Mouse (Mus musculus): ENCODE results near the gene Osgep. TPM values are rescaled to one million over a fixed set of nuclear protein-coding genes. Genes with fewer than 3 reads are reported as not detected.
"Not testable (repeated sequence)": the region's sequence is repeated elsewhere in the genome, so short reads cannot be mapped to it uniquely, and the experiment has no call there.

The Osgep gene
- polyA plus RNA-seq, 1 experiment = 54.6 TPM

DNA sequence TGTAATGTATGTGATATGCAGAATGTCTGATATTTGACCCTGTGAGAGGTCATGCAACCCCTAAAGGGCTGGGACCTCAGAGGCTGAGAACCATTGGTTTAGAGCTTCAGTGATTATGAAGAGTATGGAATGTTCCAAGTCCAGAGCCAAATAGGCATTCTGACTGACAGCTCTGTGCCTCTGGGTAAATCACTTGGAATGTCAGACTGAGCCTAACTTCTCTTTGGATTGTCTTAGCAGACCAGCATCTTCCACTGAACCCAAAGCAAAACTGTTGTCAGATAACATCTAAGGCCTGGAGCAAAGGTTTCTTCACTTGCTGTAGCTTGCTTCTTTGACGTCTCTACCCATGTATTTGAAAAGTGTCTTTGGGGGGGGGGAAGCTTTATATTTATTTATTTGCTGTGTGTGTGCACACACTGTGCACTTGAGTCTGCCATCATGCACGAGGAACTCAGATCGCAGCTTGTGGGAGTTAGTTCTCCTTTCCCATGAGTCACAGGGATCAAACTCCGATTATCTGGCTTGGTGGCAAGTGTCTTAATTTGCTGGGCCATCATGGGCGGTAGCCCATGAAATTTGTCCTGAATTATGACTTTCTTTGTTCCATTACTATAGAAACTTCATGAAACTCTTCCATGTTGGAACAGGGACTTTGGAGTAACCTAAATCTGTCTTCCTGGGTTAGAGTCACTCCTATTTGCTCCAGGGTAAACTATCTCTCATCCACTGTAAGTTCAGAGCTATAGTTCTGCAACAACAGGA lies 43.7 kb upstream of the Osgep start:
- no peak overlapping the region for H3K4me3 ChIP-seq (ENCODE audit: insufficient read depth, low read depth, low read length)
- no peak for DNase-seq
- H3K36me3 ChIP-seq (ENCODE audit: control insufficient read depth, insufficient read depth, low read length) = no peaks in the 10 kb centered on the region
- H3K27me3 ChIP-seq (replicated peaks; ENCODE audit: control insufficient read depth, insufficient read depth, low read length) = no peaks in the 10 kb centered on the region
- 59% methylated on average over 5 of the region's 5 CpGs for WGBS
- H3K27ac ChIP-seq (ENCODE audit: insufficient read depth, low read depth, low read length) = no peak overlapping the region
- H3K4me1 ChIP-seq (ENCODE audit: control insufficient read depth, insufficient read depth, low read length) = 0 out of 2 replicates have a peak, but pooled peaks cover 2% of the 10 kb centered on the region
- no peak for TF ChIP-seq POLR2A (IDR thresholded peaks at IDR 0.05; ENCODE audit: low read depth, low read length)
- no peak for TF ChIP-seq CTCF (conservative IDR thresholded peaks at IDR 0.05; ENCODE audit: insufficient read depth, insufficient read length, low read depth, low read length)

- WGBS = 95% methylated on average over 5 of the region's 5 CpGs
These were observed 33.7 kb upstream of the Osgep start for GRCm38 (mm10) chr14:50958289-50958995.

DNA sequence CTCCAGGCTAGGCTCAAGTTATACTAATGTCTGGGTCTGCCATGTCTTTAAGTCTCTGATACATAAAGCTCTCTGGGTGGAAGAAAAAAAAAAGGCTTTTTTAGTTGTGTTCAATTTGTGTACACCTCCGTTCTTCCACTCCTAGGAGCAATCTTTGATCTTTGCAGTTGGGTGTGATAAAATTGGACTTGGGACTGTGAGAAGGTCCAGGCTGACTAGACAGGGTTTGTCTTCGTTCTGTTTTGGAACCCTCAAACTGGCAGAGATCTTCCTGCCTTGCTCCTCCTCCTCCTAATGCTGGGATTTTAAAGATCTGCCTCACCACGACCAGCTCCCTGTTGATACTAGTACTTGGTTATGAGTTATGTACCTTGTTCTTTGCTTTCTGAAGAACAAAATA lies 32.5 kb upstream of the Osgep start:
- DNase-seq = peak; percentile 67
- not testable (repeated sequence) for H3K4me3 ChIP-seq (ENCODE audit: insufficient read depth, low read depth, low read length); H3K27ac ChIP-seq (ENCODE audit: insufficient read depth, low read depth, low read length); H3K36me3 ChIP-seq (ENCODE audit: control insufficient read depth, insufficient read depth, low read length); H3K27me3 ChIP-seq (replicated peaks; ENCODE audit: control insufficient read depth, insufficient read depth, low read length); H3K4me1 ChIP-seq (ENCODE audit: control insufficient read depth, insufficient read depth, low read length)
- WGBS = 51% methylated on average over 3 of the region's 3 CpGs

More at GRCm38 (mm10) chr14:50958289-50958995, 33.7 kb upstream of the Osgep start:
- not testable (repeated sequence) for H3K27ac ChIP-seq (ENCODE audit: insufficient read depth, low read depth, low read length); H3K36me3 ChIP-seq (ENCODE audit: control insufficient read depth, insufficient read depth, low read length); H3K27me3 ChIP-seq (replicated peaks; ENCODE audit: control insufficient read depth, insufficient read depth, low read length); DNase-seq; H3K4me1 ChIP-seq (ENCODE audit: control insufficient read depth, insufficient read depth, low read length); H3K4me3 ChIP-seq (ENCODE audit: insufficient read depth, low read depth, low read length)

DNA sequence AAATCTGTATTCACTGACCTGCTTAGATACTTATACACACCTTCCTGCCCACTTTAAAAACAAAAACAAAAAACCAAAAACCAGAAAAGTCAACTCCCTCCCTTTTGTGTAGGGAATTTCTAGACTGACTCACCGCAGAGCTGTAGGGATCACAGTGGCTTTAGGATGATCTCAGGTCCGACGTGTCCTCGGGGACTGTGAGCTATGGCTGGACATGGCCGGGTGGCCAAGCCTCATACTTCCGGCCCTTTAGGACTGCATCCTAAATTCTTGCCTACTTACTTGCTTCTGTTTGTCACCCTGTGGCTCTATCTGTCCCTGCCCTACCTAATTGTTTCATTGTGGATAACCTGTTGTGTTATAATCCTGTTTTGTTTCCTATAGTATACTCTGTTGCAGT lies 32.0 kb upstream of the Osgep start:
- H3K27me3 ChIP-seq (replicated peaks; ENCODE audit: control insufficient read depth, insufficient read depth, low read length); DNase-seq; H3K36me3 ChIP-seq (ENCODE audit: control insufficient read depth, insufficient read depth, low read length); H3K4me1 ChIP-seq (ENCODE audit: control insufficient read depth, insufficient read depth, low read length); H3K4me3 ChIP-seq (ENCODE audit: insufficient read depth, low read depth, low read length); H3K27ac ChIP-seq (ENCODE audit: insufficient read depth, low read depth, low read length): not testable (repeated sequence)
- 81% methylated on average over 6 of the region's 6 CpGs for WGBS

GRCm38 (mm10) chr14:50955942-50956508 lies 31.3 kb upstream of the Osgep start, which contains the start of gene Pnp2:
TSS of gene Pnp2 (plus strand) at chr14:50955992.
- DNase-seq = peak; percentile 68
- H3K27ac ChIP-seq (ENCODE audit: insufficient read depth, low read depth, low read length); H3K36me3 ChIP-seq (ENCODE audit: control insufficient read depth, insufficient read depth, low read length); H3K4me3 ChIP-seq (ENCODE audit: insufficient read depth, low read depth, low read length); H3K4me1 ChIP-seq (ENCODE audit: control insufficient read depth, insufficient read depth, low read length); H3K27me3 ChIP-seq (replicated peaks; ENCODE audit: control insufficient read depth, insufficient read depth, low read length): not testable (repeated sequence)
- 23% methylated on average over 19 of the region's 19 CpGs for WGBS

DNA sequence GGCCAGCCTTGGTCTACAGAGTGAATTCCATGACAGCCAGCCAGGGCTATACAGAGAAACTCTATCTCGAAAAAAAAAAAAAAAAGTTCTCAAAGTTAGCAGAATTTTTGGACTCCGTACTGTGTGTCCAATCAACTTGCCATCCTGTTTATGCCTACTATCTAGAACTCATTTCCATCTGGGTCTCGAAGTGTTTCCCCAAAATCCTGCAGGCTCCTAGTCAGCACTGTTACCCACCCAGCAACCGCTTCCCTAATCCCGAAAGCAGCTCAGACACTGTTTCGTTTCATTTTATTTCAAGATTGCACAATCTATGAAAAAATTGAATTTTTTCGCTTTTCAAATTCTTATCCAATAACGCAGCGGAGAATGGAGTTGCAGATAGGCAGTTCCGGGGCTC lies 30.8 kb upstream of the Osgep start:
- Histone ChIP-seq H3K27ac (ENCODE audit: insufficient read depth, low read depth, low read length) (no peak overlapping the region), H3K36me3 (ENCODE audit: control insufficient read depth, insufficient read depth, low read length) (no peaks in the 10 kb centered on the region; the same call in 1 of the 2 replicates), H3K27me3 (replicated peaks; ENCODE audit: control insufficient read depth, insufficient read depth, low read length) (no peaks in the 10 kb centered on the region), H3K4me1 (ENCODE audit: control insufficient read depth, insufficient read depth, low read length) (peaks cover 2% of the 10 kb centered on the region; the same call in 1 of the 2 replicates), H3K4me3 (ENCODE audit: insufficient read depth, low read depth, low read length) (no peak overlapping the region)
- DNase-seq = no peak
- TF ChIP-seq CTCF (conservative IDR thresholded peaks at IDR 0.05; ENCODE audit: insufficient read depth, insufficient read length, low read depth, low read length) (no peak), POLR2A (IDR thresholded peaks at IDR 0.05; ENCODE audit: low read depth, low read length) (no peak)
- WGBS = 91% methylated on average over 10 of the region's 10 CpGs

- peak overlapping the region; percentile 89 for H3K27ac ChIP-seq (ENCODE audit: insufficient read depth, low read depth, low read length)
- peak; percentile 64 for DNase-seq
- H3K4me3 ChIP-seq (ENCODE audit: insufficient read depth, low read depth, low read length) = peak overlapping the region; percentile 34
- not testable (repeated sequence) for H3K4me1 ChIP-seq (ENCODE audit: control insufficient read depth, insufficient read depth, low read length); H3K27me3 ChIP-seq (replicated peaks; ENCODE audit: control insufficient read depth, insufficient read depth, low read length); H3K36me3 ChIP-seq (ENCODE audit: control insufficient read depth, insufficient read depth, low read length)
- 10% methylated on average over 3 of the region's 3 CpGs for WGBS
These were observed 20.8 kb upstream of the Osgep start for GRCm38 (mm10) chr14:50945526-50945925.

- not testable (repeated sequence) for H3K36me3 ChIP-seq (ENCODE audit: control insufficient read depth, insufficient read depth, low read length); H3K27me3 ChIP-seq (replicated peaks; ENCODE audit: control insufficient read depth, insufficient read depth, low read length); DNase-seq; H3K4me1 ChIP-seq (ENCODE audit: control insufficient read depth, insufficient read depth, low read length)
- 3% methylated on average over 6 of the region's 6 CpGs for WGBS
- H3K27ac ChIP-seq (ENCODE audit: insufficient read depth, low read depth, low read length) = peak overlapping the region; percentile 89
- H3K4me3 ChIP-seq (ENCODE audit: insufficient read depth, low read depth, low read length) = peak overlapping the region; percentile 98
These were observed 20.4 kb upstream of the Osgep start for GRCm38 (mm10) chr14:50945081-50945480.
